Mouse (Mus musculus): ENCODE results near the gene Slc6a16. TPM values are rescaled to one million over a fixed set of nuclear protein-coding genes. Genes with fewer than 3 reads are reported as not detected.
"Not testable (repeated sequence)": the region's sequence is repeated elsewhere in the genome, so short reads cannot be mapped to it uniquely, and the experiment has no call there.

Gene Slc6a16
- total RNA-seq, 1 experiment from 2014 or later: not detected

GRCm38 (mm10) chr7:45253806-45254205 is 12.9 kb downstream of the Slc6a16 start:
- no peak for DNase-seq

GRCm38 (mm10) chr7:45255822-45256221 is 14.9 kb downstream of the Slc6a16 start:
- DNase-seq: not testable (repeated sequence)

DNA sequence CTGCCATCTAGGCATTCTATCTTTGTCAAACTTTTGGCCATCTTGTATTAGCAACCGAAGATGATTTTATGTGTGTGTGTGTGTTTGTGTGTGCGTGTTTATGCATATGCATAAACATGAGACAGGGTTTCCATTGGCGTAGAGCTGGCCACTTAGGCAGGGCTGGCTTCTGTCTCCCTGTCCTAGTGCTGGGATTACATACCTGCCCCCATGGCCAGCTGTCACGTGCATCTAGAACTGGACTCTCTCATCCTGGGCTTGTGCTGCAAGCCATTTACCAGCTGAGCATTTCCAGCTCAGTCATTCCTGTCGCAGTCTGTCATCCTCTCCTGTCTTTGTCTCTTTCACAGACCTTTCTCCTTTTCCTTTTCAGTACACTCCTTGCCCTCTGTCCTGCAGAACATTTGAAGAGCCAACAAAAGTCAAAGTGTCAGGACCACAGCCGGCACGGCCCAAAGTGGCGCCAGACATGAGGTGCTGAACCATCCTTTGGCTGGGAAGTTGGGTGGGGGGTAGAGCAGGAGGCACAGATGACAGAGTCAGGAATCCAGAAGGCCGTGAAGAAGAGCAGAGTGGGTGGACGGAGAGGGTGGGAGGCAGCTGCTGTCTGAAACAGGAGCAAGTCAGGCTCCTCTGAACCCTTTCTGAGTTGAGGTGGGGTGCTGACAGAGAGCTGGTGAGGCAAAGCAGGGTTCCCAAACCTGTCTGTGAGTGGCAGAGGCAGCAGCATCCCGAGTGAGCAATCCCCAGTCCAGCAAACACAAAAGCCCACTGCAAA is 16.4 kb downstream of the Slc6a16 start:
- DNase-seq: no peak

- DNase-seq: no peak
Measured at GRCm38 (mm10) chr7:45259281-45259680, 18.4 kb downstream of the Slc6a16 start.

- DNase-seq: no peak
Measured at GRCm38 (mm10) chr7:45262266-45262665, 21.4 kb downstream of the Slc6a16 start.

- no peak for DNase-seq
Measured at GRCm38 (mm10) chr7:45263006-45263607, 22.2 kb downstream of the Slc6a16 start.

DNA sequence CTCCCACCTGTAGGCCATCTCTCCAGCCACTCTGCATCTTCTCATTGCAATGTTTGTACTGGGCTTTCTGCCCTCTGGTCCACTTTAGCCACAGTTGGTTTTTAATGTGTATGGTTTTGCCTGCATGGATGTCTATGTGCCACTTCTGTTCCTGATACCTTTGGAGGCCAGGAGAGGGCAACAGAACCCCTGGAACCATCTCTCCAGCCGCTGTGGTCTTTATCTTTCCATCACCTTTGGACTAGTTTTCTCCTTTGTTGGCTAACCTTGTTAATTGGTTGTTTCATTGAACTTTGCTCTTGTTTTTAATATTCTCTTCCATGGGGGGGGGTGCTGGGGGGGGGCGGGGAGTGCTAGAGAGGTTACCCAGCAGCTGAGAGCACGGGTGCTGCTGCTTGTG is 23.5 kb downstream of the Slc6a16 start:
- no peak for DNase-seq

DNA sequence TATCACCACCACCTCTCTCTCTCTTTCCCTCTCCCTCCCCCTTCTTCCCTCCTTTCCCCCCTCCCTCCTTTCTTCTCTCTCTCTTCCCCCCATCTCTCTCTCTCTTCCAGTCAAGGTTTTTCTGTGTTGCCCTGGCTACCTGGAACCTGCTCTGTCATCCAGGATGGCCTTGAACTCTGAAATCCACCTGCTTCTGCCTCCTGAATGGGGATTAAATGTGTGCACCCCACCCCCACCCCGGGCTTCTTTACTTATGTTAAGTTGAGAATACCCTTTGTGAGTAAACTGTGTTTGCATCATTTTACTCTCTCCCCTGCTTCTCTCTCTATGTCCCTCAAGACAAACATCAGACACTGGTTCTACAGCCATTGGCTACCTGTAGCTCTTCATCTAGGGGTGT is 24.6 kb downstream of the Slc6a16 start:
- DNase-seq: no peak

GRCm38 (mm10) chr7:45272786-45273412 is 32.0 kb downstream of the Slc6a16 start:
- DNase-seq: no peak

- DNase-seq: no peak
Measured at GRCm38 (mm10) chr7:45273672-45274071, 32.8 kb downstream of the Slc6a16 start.

GRCm38 (mm10) chr7:45277136-45277760 is 36.4 kb downstream of the Slc6a16 start, which contains the start of gene Slc6a21:
TSS of gene Slc6a21 (plus strand) at chr7:45277513.
- peak; percentile 91 for DNase-seq

DNA sequence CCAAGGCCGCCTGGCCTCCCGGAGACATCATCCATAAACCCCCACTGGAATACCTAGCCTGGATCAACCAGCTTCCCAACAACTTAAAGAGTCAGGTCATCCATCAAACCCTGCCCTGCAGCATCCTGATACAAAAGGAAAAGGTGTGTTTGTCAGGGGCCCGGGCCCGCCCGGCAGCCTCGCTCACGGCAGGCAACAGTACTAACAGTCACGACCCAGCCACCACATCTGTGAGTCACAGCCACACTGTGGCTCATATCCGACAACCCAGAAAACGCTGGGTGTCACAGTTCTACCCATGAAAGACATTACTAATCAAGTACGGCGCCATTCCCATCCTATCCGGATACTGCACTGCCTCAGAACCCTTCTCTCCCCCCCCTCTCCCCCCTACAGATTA is 45.6 kb downstream of the Slc6a16 start:
- DNase-seq: no peak

- peak; percentile 33 for DNase-seq
Measured at GRCm38 (mm10) chr7:45296626-45297025, 55.7 kb downstream of the Slc6a16 start.

DNA sequence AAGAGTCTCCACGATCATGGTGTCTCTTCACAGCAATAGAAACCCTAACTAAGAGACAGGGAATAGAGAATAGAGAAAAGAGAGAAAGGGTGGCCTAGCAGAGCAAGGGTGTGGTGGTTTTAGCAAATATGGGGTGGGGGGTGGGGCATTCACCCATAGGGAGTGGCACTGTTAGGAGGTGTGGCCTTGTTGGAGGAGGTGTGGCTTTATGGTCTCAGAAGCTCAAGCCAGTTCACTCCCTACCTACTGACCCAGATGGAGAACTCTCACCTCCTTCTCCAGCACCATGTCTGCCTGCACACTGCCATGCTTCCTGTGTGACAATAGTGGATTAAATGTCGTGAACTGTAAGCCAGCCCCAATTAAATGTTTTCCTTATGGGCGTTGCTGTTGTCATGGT is 56.7 kb downstream of the Slc6a16 start:
- DNase-seq: peak; percentile 20

DNA sequence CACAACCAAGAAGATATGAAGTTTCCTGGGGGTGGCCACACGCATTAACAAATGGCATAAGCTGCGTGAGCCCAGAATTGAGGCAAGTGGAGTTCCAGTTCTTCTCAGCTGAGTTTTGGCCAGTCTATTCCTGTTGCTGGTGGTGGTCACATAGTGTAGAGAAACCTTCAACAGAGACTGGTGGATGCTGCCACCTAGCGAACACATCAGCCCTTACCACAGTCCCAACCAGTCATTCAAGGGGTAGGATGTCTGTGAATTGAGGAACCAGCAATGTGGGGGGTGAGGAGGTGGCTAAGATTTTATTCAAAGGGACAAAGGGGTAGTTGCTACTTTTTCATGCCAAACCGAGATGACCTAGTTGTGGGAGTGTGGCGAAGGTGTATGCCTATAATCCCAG is 58.9 kb downstream of the Slc6a16 start:
- peak; percentile 50 for DNase-seq

GRCm38 (mm10) chr7:45300270-45300669 is 59.4 kb downstream of the Slc6a16 start:
- peak; percentile 82 for DNase-seq

GRCm38 (mm10) chr7:45302626-45303025 is 61.7 kb downstream of the Slc6a16 start:
- peak; percentile 22 for DNase-seq

- DNase-seq: no peak
Measured at GRCm38 (mm10) chr7:45304869-45305268, 64.0 kb downstream of the Slc6a16 start.

DNA sequence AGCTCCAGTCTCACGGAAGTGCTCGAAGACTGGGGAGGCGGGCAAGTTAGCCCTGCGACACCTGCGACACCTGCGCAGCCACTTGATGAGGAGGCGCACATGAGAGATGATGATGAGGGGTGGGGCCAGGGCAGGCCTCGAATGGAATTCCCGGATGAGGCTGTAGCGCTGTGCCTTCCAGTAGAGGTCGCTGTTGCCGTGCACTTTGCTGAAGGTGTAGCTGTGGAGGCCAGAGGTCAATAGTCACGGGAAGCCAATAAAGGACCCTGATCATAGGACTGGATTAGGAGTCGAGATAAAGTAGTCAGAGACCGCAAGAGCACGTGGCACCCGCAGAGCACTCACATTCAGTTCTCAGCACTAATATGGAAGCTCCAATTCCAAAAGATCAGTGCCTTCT is 64.4 kb downstream of the Slc6a16 start:
- peak; percentile 87 for DNase-seq

GRCm38 (mm10) chr7:45308551-45309240 is 67.8 kb downstream of the Slc6a16 start:
- DNase-seq: no peak

- DNase-seq: peak; percentile 79
Measured at GRCm38 (mm10) chr7:45309455-45309854, 68.6 kb downstream of the Slc6a16 start.

DNA sequence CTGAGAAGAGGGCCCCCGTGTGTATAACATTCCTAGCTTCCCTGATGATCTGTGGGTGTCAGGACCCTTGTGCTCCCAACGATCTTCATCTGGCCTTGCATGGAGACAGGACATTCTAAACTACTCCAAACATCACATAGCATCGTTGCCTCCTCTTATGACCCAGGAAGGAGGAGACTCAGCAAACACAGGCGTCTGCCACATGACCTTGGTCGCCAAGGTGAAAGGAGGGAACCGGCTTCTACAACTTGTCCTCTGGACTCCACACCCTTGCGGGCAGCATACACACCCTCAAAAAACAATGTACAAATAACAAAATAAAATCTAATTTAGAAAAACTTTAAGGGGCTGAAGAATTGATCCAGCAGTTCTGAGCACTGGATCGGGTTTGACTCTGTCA is 71.1 kb downstream of the Slc6a16 start:
- DNase-seq: peak; percentile 53

Measured in adrenal gland, postnatal 14 days (tissue).